Mouse (Mus musculus) CH12.LX (cell line): Measurements from ENCODE around the gene Cdc14b.

Source experiments
- CTCF ChIP-seq, 2 experiments: IDR thresholded peaks in 1 of 2; conservative IDR thresholded peaks in 1 of 2; 2 replicates each; pipeline ENCODE4 v1.5.1; 2011 to 2012; ENCODE audit warnings: low read depth in 2 of 2, low read length in 2 of 2, improper control_type of control experiment in 1 of 2, inconsistent platforms in 1 of 2, mild to moderate bottlenecking in 1 of 2, moderate library complexity in 1 of 2
- ETS1 ChIP-seq: conservative IDR thresholded peaks from 2 replicates; pipeline ENCODE4 v1.6.1; 2012; ENCODE audit warnings: low read depth, mild to moderate bottlenecking, inconsistent platforms, low read length, improper control_type of control experiment, moderate library complexity
- GABPA ChIP-seq: IDR thresholded peaks from 2 replicates; pipeline ENCODE4 v1.6.1; 2012; ENCODE audit warnings: low read depth, low read length, improper control_type of control experiment, inconsistent platforms; ENCODE audit not compliant: insufficient replicate concordance
- MAFK ChIP-seq: IDR thresholded peaks from 2 replicates; pipeline ENCODE4 v1.6.1; 2011; ENCODE audit warnings: low read length, improper control_type of control experiment; ENCODE audit not compliant: insufficient replicate concordance
- POLR2A ChIP-seq: IDR thresholded peaks from 2 replicates; pipeline ENCODE4 v1.6.1; 2011; ENCODE audit warnings: low read depth, mild to moderate bottlenecking, improper control_type of control experiment, low read length
- RCOR1 ChIP-seq: conservative IDR thresholded peaks from 2 replicates; pipeline ENCODE4 v1.6.1; 2012; ENCODE audit warnings: low read depth, mild to moderate bottlenecking, inconsistent platforms, low read length, improper control_type of control experiment
- USF1 ChIP-seq: IDR thresholded peaks from 2 replicates; pipeline ENCODE4 v1.6.1; 2014; ENCODE audit warnings: low read depth, mild to moderate bottlenecking, inconsistent platforms, low read length, improper control_type of control experiment
- ZKSCAN1 ChIP-seq: IDR thresholded peaks from 2 replicates; pipeline ENCODE4 v1.6.1; 2012; ENCODE audit warnings: low read depth, inconsistent platforms, low read length, improper control_type of control experiment, borderline replicate concordance

DNA sequence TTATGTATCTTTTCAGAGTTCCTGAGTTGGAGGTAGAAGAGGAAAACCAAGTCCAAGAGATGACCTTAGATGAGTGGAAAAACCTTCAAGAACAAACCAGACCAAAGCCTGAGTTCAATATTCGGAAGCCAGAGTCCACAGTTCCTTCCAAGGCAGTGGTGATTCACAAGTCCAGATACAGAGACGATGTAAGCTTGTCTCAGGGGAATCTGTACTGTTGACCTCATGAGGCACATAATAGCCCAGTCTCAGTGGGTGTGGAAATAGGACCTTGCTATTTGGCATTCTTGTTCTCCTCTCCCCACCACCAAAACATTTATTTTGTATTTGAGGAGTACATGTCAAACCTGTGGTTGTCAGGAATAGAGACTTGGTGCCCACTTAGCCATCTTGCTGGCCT, 93.0 kb downstream of the Cdc14b start:
- TF ChIP-seq CTCF (conservative IDR thresholded peaks at IDR 0.05 in 1 of 2, IDR thresholded peaks at IDR 0.05 in 1 of 2; ENCODE audit: low read depth in 2 of 2, low read length in 2 of 2) (no peak), MAFK (no peak), ETS1 (no peak), RCOR1 (no peak), GABPA (no peak), POLR2A (no peak), ZKSCAN1 (no peak), USF1 (no peak)
